Mouse (Mus musculus) lung, adult 2 months (tissue): ENCODE measurements around the gene Ptpn13.

Experiments
- CTCF ChIP-seq: fragments of 200-500 bp; IDR thresholded peaks from 2 replicates; pipeline ENCODE4 v1.5.1; 2011; ENCODE audit warnings: mild to moderate bottlenecking, low read length, control low read depth; ENCODE audit not compliant: insufficient read depth
- POLR2A ChIP-seq: fragments of 200-500 bp; IDR thresholded peaks from 2 replicates; pipeline ENCODE4 v1.6.1; 2011; ENCODE audit warnings: low read depth, mild to moderate bottlenecking, control low read depth, low read length, borderline replicate concordance; ENCODE audit errors: extremely low read depth

GRCm38 (mm10) chr5:103453361-103454140 is 28.6 kb downstream of the Ptpn13 start:
- TF ChIP-seq CTCF (peak; percentile 20; the same call in 1 of the 2 replicates), POLR2A (no peak)
